Comparison of ENCODE assay signal across 11 mouse cellular contexts in genomic region chr12:108433498-108433897, GRCm38 (mm10).
DNase-seq lines count a peak whose midpoint lies in the region; ATAC-seq and TF ChIP-seq lines count a peak whose summit lies in the region.
"Had no signal": no experiment of that assay in that cellular context is flagged by ENCODE, and none has a peak within 500 bp of the region (broad histone marks: within the 10 kb centered on the region; RNA-seq: fewer than 3 reads in every experiment).

No protein-coding gene starts in this region.

- no peaks in the 10 kb centered on the region for H3K36me3 ChIP-seq in hindbrain, embryonic 16.5 days (ENCODE audit: control insufficient read depth, insufficient read depth, low read length)
- no peaks in the 10 kb centered on the region for H3K36me3 ChIP-seq in hindbrain, embryonic 14.5 days (replicated peaks; ENCODE audit: control insufficient read depth, insufficient read depth)
- no peaks in the 10 kb centered on the region for H3K36me3 ChIP-seq in midbrain, embryonic 13.5 days
- no peaks in the 10 kb centered on the region for H3K36me3 ChIP-seq in midbrain, postnatal 0 days (ENCODE audit: insufficient read depth, low read length)
- H3K36me3 ChIP-seq in neural tube, embryonic 15.5 days = no peaks in the 10 kb centered on the region
- H3K36me3 ChIP-seq: liver, embryonic 15.5 days had no signal

- no peak overlapping the region for H3K9ac ChIP-seq in hindbrain, embryonic 16.5 days (ENCODE audit: low read depth, low read length)
- no peak overlapping the region for H3K9ac ChIP-seq in hindbrain, embryonic 14.5 days
- no peak overlapping the region for H3K9ac ChIP-seq in midbrain, embryonic 13.5 days (replicated peaks)
- no peak overlapping the region for H3K9ac ChIP-seq in midbrain, postnatal 0 days (replicated peaks; ENCODE audit: low read length, poor library complexity, severe bottlenecking)
- H3K9ac ChIP-seq in neural tube, embryonic 15.5 days (replicated peaks) = no peak overlapping the region
- H3K9ac ChIP-seq: liver, embryonic 15.5 days had no signal

- no peak for DNase-seq in hindbrain, embryonic 14.5 days (ENCODE audit: low spot score)
- DNase-seq in midbrain, postnatal 0 days (ENCODE audit: low spot score) = no peak
- DNase-seq in gastrocnemius, postnatal 10 days = peak; percentile 65
- no peak for DNase-seq in embryo, embryonic 10 days (ENCODE audit: low spot score)
- DNase-seq in embryo, embryonic 9.5 days (ENCODE audit: extremely low spot score) = no peak
- DNase-seq: cerebellum, adult 11-12 months; kidney, postnatal 36 days had no signal

- H3K27ac ChIP-seq in hindbrain, embryonic 16.5 days (ENCODE audit: low read depth, low read length) = peak overlapping the region; percentile 59
- no peak overlapping the region for H3K27ac ChIP-seq in hindbrain, embryonic 14.5 days
- H3K27ac ChIP-seq in midbrain, embryonic 13.5 days = 0 out of 2 replicates have a peak overlapping the region, but pooled peaks have one; percentile 1
- H3K27ac ChIP-seq in midbrain, postnatal 0 days (ENCODE audit: low read depth, low read length) = no peak overlapping the region
- H3K27ac ChIP-seq in neural tube, embryonic 15.5 days (replicated peaks) = 0 out of 2 replicates have a peak overlapping the region, but pooled peaks have one; percentile 38
- H3K27ac ChIP-seq: liver, embryonic 15.5 days had no signal

- no peak overlapping the region for H3K4me3 ChIP-seq in hindbrain, embryonic 16.5 days (ENCODE audit: low read length)
- no peak overlapping the region for H3K4me3 ChIP-seq in hindbrain, embryonic 14.5 days (replicated peaks; ENCODE audit: low read length)
- H3K4me3 ChIP-seq in midbrain, embryonic 13.5 days (replicated peaks) = no peak overlapping the region
- no peak overlapping the region for H3K4me3 ChIP-seq in midbrain, postnatal 0 days (ENCODE audit: low read depth, low read length)
- no peak overlapping the region for H3K4me3 ChIP-seq in neural tube, embryonic 15.5 days (replicated peaks)
- H3K4me3 ChIP-seq: liver, embryonic 15.5 days had no signal

- H3K9me3 ChIP-seq in hindbrain, embryonic 16.5 days (ENCODE audit: control insufficient read depth, low read length) = no peaks in the 10 kb centered on the region
- no peaks in the 10 kb centered on the region for H3K9me3 ChIP-seq in hindbrain, embryonic 14.5 days (ENCODE audit: control insufficient read depth, low read length)
- H3K9me3 ChIP-seq in midbrain, embryonic 13.5 days = no peaks in the 10 kb centered on the region
- H3K9me3 ChIP-seq in midbrain, postnatal 0 days (ENCODE audit: low read length) = no peaks in the 10 kb centered on the region
- no peaks in the 10 kb centered on the region for H3K9me3 ChIP-seq in neural tube, embryonic 15.5 days (replicated peaks)
- H3K9me3 ChIP-seq: liver, embryonic 15.5 days had no signal

- no peak for ATAC-seq in hindbrain, embryonic 16.5 days
- ATAC-seq in hindbrain, embryonic 14.5 days (ENCODE audit: low FRiP score) = no peak
- ATAC-seq in midbrain, embryonic 13.5 days = no peak
- ATAC-seq in midbrain, postnatal 0 days (ENCODE audit: low FRiP score) = no peak
- no peak for ATAC-seq in neural tube, embryonic 15.5 days (ENCODE audit: low FRiP score)

- no peak overlapping the region for H3K4me2 ChIP-seq in hindbrain, embryonic 16.5 days (ENCODE audit: low read length)
- H3K4me2 ChIP-seq in hindbrain, embryonic 14.5 days (replicated peaks) = no peak overlapping the region
- no peak overlapping the region for H3K4me2 ChIP-seq in midbrain, embryonic 13.5 days (replicated peaks)
- no peak overlapping the region for H3K4me2 ChIP-seq in midbrain, postnatal 0 days (ENCODE audit: low read depth, low read length, poor library complexity, severe bottlenecking)
- peak overlapping the region; percentile 13; the same call in 1 of the 2 replicates for H3K4me2 ChIP-seq in neural tube, embryonic 15.5 days
- H3K4me2 ChIP-seq: liver, embryonic 15.5 days had no signal

- peaks cover 19% of the 10 kb centered on the region for H3K4me1 ChIP-seq in hindbrain, embryonic 16.5 days (ENCODE audit: control insufficient read depth, insufficient read depth, low read depth, low read length)
- H3K4me1 ChIP-seq in hindbrain, embryonic 14.5 days (replicated peaks; ENCODE audit: control insufficient read depth, insufficient read depth, low read length) = peaks cover 31% of the 10 kb centered on the region
- H3K4me1 ChIP-seq in midbrain, embryonic 13.5 days (replicated peaks) = peaks cover 53% of the 10 kb centered on the region
- H3K4me1 ChIP-seq in midbrain, postnatal 0 days (ENCODE audit: insufficient read depth, low read length) = peaks cover 8% of the 10 kb centered on the region
- H3K4me1 ChIP-seq in neural tube, embryonic 15.5 days = peaks cover 60% of the 10 kb centered on the region
- H3K4me1 ChIP-seq: liver, embryonic 15.5 days had no signal

- no peak for TF ChIP-seq CTCF in midbrain, postnatal 0 days (IDR thresholded peaks at IDR 0.05)

- no peaks in the 10 kb centered on the region for H3K27me3 ChIP-seq in hindbrain, embryonic 16.5 days (replicated peaks; ENCODE audit: control insufficient read depth, insufficient read depth, low read length)
- no peaks in the 10 kb centered on the region for H3K27me3 ChIP-seq in hindbrain, embryonic 14.5 days (ENCODE audit: control insufficient read depth, insufficient read depth, low read length)
- no peaks in the 10 kb centered on the region for H3K27me3 ChIP-seq in midbrain, embryonic 13.5 days
- no peaks in the 10 kb centered on the region for H3K27me3 ChIP-seq in midbrain, postnatal 0 days (ENCODE audit: insufficient read depth, low read length)
- H3K27me3 ChIP-seq in neural tube, embryonic 15.5 days (replicated peaks) = no peaks in the 10 kb centered on the region
- H3K27me3 ChIP-seq: liver, embryonic 15.5 days had no signal

- WGBS in hindbrain, embryonic 16.5 days = 50% methylated on average over 10 of the region's 10 CpGs
- WGBS in hindbrain, embryonic 14.5 days = 58% methylated on average over 10 of the region's 10 CpGs
- WGBS in midbrain, embryonic 13.5 days = 66% methylated on average over 10 of the region's 10 CpGs
- WGBS in midbrain, postnatal 0 days = 51% methylated on average over 10 of the region's 10 CpGs
- WGBS in neural tube, embryonic 15.5 days = 48% methylated on average over 10 of the region's 10 CpGs

Comparison
In these comparisons a context has a peak if more than half of its experiments do, and no peak if none do; other contexts are left out.
1. H3K27ac ChIP-seq: peak in hindbrain, embryonic 16.5 days (single experiment), midbrain, embryonic 13.5 days (single experiment) and neural tube, embryonic 15.5 days (single experiment); none in hindbrain, embryonic 14.5 days (single experiment) and midbrain, postnatal 0 days (single experiment).